Mouse (Mus musculus) G1E (cell line): ENCODE measurements around the gene Fam136a. TPM values are rescaled to one million over a fixed set of nuclear protein-coding genes. Genes with fewer than 3 reads are reported as not detected.
A peak's percentile ranks its signal among the peaks of the same experiment; 100 is the strongest.

Source experiments
- ATAC-seq: 2 replicates; pipeline ENCODE4 v1.8.0; 2016; ENCODE audit warnings: mild to moderate bottlenecking; ENCODE audit not compliant: insufficient number of reproducible peaks, poor library complexity, low FRiP score, severe bottlenecking; ENCODE audit errors: extremely low read depth
- DNase-seq: peaks from one replicate; pipeline ENCODE4 v3.0.0; 2012; ENCODE audit warnings: low spot score
- H3K27me3 ChIP-seq: 2 replicates; pipeline ENCODE4 v1.6.1; 2012; ENCODE audit warnings: mild to moderate bottlenecking, low read length, inconsistent platforms; ENCODE audit not compliant: insufficient read depth
- H3K36me3 ChIP-seq: replicated peaks from 2 replicates; pipeline ENCODE3; 2012; ENCODE audit warnings: mild to moderate bottlenecking, inconsistent platforms
- H3K4me1 ChIP-seq: 2 replicates; pipeline ENCODE4 v1.6.1; 2012; ENCODE audit warnings: low read depth, low read length, inconsistent platforms, mixed read lengths; ENCODE audit not compliant: insufficient read depth
- H3K4me3 ChIP-seq: 2 replicates; pipeline ENCODE4 v1.5.1; 2012; ENCODE audit warnings: low read depth, mild to moderate bottlenecking, inconsistent platforms, low read length, moderate library complexity, mixed read lengths
- H3K9me3 ChIP-seq: replicated peaks from 2 replicates; pipeline ENCODE4 v1.6.1; 2012; ENCODE audit warnings: inconsistent platforms
- CTCF ChIP-seq: IDR thresholded peaks from 2 replicates; pipeline ENCODE4 v1.5.1; 2012; ENCODE audit warnings: low read depth, low read length, inconsistent platforms, mixed read lengths
- GATA1 ChIP-seq: IDR thresholded peaks from 2 replicates; pipeline ENCODE4 v1.6.1; 2012; ENCODE audit warnings: borderline replicate concordance, low read length, inconsistent platforms, mixed read lengths
- GATA2 ChIP-seq: IDR thresholded peaks from 2 replicates; pipeline ENCODE4 v1.6.1; 2012; ENCODE audit warnings: low read depth, low read length, inconsistent platforms, borderline replicate concordance
- POLR2AphosphoS5 ChIP-seq: IDR thresholded peaks from 2 replicates; pipeline ENCODE4 v1.6.1; 2012; ENCODE audit warnings: low read depth, low read length, inconsistent platforms; ENCODE audit not compliant: insufficient replicate concordance
- TAL1 ChIP-seq: conservative IDR thresholded peaks from 2 replicates; pipeline ENCODE4 v1.6.1; 2012; ENCODE audit warnings: low read depth, low read length, inconsistent platforms, mixed read lengths
- polyA plus RNA-seq: library from polyadenylated mRNA; stranded (reverse); fragments of >175 nt; gene quantifications from 2 replicates; pipeline ENCODE4 v1.2.3, GENCODE M21; 2012
- total RNA-seq, 2 experiments: library from RNA; stranded (forward) in 1 of 2; stranded (reverse) in 1 of 2; fragments of 200-1000 nt in 1 of 2; fragments of >200 nt in 1 of 2; fragmentation: Nextera tagmentation in 1 of 2; gene quantifications; 2 replicates each; pipeline ENCODE4 v1.2.3; 2014 to 2017

The Fam136a gene
- total and polyA plus RNA-seq, 3 experiments, result 39.5 to 121 (median 73.4) TPM

- DNase-seq (no peak), ATAC-seq (no peak)
- peaks cover 10% of the 10 kb centered on the region for H3K4me1 ChIP-seq
- no peaks in the 10 kb centered on the region for H3K36me3 ChIP-seq
- TF ChIP-seq CTCF, result no peak
- no peak for TF ChIP-seq GATA2
- no peak for TF ChIP-seq TAL1
- TF ChIP-seq GATA1, result no peak
- TF ChIP-seq POLR2AphosphoS5, result no peak
- peaks cover 12% of the 10 kb centered on the region for H3K27me3 ChIP-seq
- H3K4me3 ChIP-seq, result no peak overlapping the region
- H3K9me3 ChIP-seq, result no peaks in the 10 kb centered on the region
Observed at GRCm38 (mm10) chr6:86343656-86344055, 21.8 kb upstream of the Fam136a start.

DNA sequence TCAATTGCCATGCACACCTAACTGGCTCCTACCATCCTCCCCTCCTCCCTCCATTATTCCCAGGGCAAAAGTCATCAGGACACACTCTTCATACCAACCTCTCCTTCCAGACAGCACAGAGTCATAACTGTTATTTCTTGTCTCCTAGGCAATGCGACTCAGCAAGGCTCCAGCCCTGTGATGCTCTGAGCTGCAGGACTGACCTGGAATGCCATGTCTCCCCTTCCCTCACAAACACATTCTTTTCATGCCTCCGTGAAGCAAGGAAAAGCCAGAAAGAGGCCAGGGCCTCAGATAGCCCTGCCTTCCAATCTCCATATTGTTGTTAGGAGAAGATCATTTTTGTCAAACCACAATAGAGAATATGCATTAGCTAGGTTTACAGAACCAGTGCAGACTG is 19.4 kb upstream of the Fam136a start:
- no peak for ATAC-seq
- H3K4me3 ChIP-seq, result no peak overlapping the region
- H3K4me1 ChIP-seq, result peaks cover 13% of the 10 kb centered on the region
- no peak for TF ChIP-seq TAL1
- no peak for TF ChIP-seq GATA2
- no peak for TF ChIP-seq GATA1
- TF ChIP-seq POLR2AphosphoS5, result no peak
- no peak for TF ChIP-seq CTCF
- H3K27me3 ChIP-seq, result peaks cover 11% of the 10 kb centered on the region
- H3K9me3 ChIP-seq, result no peaks in the 10 kb centered on the region
- no peak for DNase-seq
- no peaks in the 10 kb centered on the region for H3K36me3 ChIP-seq

- DNase-seq (no peak), ATAC-seq (no peak)
- H3K27me3 ChIP-seq, result peaks cover 17% of the 10 kb centered on the region
- no peak for TF ChIP-seq GATA2
- TF ChIP-seq GATA1, result no peak
- 0 out of 2 replicates have a peak, but pooled peaks have one; percentile 6 for TF ChIP-seq CTCF
- TF ChIP-seq TAL1, result no peak
- H3K9me3 ChIP-seq, result no peaks in the 10 kb centered on the region
- no peak overlapping the region for H3K4me3 ChIP-seq
- no peaks in the 10 kb centered on the region for H3K36me3 ChIP-seq
- H3K4me1 ChIP-seq, result peaks cover 15% of the 10 kb centered on the region
Observed at GRCm38 (mm10) chr6:86349257-86349656, 16.2 kb upstream of the Fam136a start.

- Histone ChIP-seq H3K27me3 (peaks cover 32% of the 10 kb centered on the region), H3K4me1 (peaks cover 9% of the 10 kb centered on the region; the same call in 1 of the 2 replicates), H3K4me3 (no peak overlapping the region), H3K36me3 (no peaks in the 10 kb centered on the region), H3K9me3 (no peaks in the 10 kb centered on the region)
- TF ChIP-seq GATA1, result no peak
- TF ChIP-seq TAL1, result no peak
- TF ChIP-seq CTCF, result no peak
- TF ChIP-seq POLR2AphosphoS5, result no peak
- DNase-seq (no peak), ATAC-seq (no peak)
Observed at GRCm38 (mm10) chr6:86354948-86355347, 10.5 kb upstream of the Fam136a start.

GRCm38 (mm10) chr6:86356956-86357355 is 8.5 kb upstream of the Fam136a start:
- ATAC-seq (no peak), DNase-seq (no peak)
- Histone ChIP-seq H3K9me3 (no peaks in the 10 kb centered on the region; the same call in 1 of the 2 replicates), H3K4me3 (no peak overlapping the region), H3K36me3 (no peaks in the 10 kb centered on the region), H3K4me1 (peaks cover 9% of the 10 kb centered on the region; the same call in 1 of the 2 replicates), H3K27me3 (peaks cover 40% of the 10 kb centered on the region)
- TF ChIP-seq CTCF (no peak), GATA1 (no peak), POLR2AphosphoS5 (no peak), GATA2 (no peak), TAL1 (no peak)

DNA sequence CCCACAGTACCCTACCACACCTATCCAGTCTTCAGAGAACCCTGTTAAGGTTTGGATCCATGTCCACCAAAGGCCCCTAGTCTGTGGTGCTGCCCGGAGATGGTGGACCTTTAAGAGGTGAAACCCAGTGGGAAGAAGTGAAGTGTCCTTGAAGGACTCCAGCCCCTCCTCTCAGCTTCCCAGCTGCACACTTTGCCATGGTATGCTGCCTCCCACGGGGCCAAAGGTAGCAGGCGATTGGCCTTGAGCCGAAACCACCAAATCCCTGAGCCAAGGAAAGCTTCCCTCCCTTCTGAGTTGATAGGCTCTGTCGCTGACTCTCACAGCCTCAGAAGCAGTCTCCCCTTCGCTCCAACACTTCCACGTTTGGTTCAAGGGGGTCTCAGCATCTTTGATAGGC is 4.8 kb upstream of the Fam136a start:
- Histone ChIP-seq H3K4me3 (no peak overlapping the region), H3K27me3 (peaks cover 25% of the 10 kb centered on the region), H3K4me1 (peaks cover 19% of the 10 kb centered on the region), H3K9me3 (no peaks in the 10 kb centered on the region; the same call in 1 of the 2 replicates), H3K36me3 (no peaks in the 10 kb centered on the region)
- ATAC-seq, result no peak
- TF ChIP-seq CTCF (no peak), GATA1 (no peak), GATA2 (no peak), TAL1 (no peak), POLR2AphosphoS5 (no peak)
- DNase-seq, result no peak

DNA sequence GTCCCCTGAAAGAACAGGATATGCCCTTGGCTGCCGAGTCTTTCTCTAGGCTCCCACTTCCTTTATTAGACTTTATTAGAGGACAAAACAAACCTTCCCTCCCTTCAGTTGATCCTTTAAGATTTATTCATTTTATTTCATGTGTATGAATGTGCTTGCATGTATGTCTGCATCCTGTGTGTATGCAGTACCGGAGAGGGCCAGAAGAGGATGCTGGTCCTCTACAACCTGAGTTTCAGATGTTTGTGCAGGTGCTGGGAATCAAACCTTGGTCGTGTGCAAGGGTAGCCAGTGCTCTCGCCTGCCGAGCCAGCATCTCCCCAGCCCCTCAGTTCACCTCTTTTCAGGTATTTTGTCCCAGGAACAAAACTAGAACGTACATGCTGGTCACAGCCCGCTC is 4.1 kb upstream of the Fam136a start:
- H3K27me3 ChIP-seq, result peaks cover 24% of the 10 kb centered on the region
- H3K9me3 ChIP-seq, result no peaks in the 10 kb centered on the region; the same call in 1 of the 2 replicates
- TF ChIP-seq CTCF (peak; percentile 42; the same call in 1 of the 2 replicates), GATA1 (no peak), POLR2AphosphoS5 (no peak), TAL1 (no peak), GATA2 (no peak)
- H3K4me1 ChIP-seq, result peaks cover 25% of the 10 kb centered on the region
- ATAC-seq (no peak), DNase-seq (no peak)
- peaks cover 1% of the 10 kb centered on the region for H3K36me3 ChIP-seq
- H3K4me3 ChIP-seq, result no peak overlapping the region
